Mouse (Mus musculus) heart, postnatal 4 days (tissue): Measurements from ENCODE around the gene Gm364. TPM values are rescaled to one million over a fixed set of nuclear protein-coding genes. Genes with fewer than 3 reads are reported as not detected.

Source experiments
- total RNA-seq, 2 experiments: library from RNA; stranded (reverse); gene quantifications; 2 replicates each; pipeline ENCODE4 v1.2.3; 2021

Gene Gm364
- total RNA-seq, 2 experiments from 2014 or later, result not detected

Other genes starting within 250 kb of the Gm364 start
- not detected for gene Cd40lg, start 197.0 kb upstream of the Gm364 start, total RNA-seq
- 10 to 100 TPM; 78.0 to 82.2 TPM for gene Arhgef6, start 70.4 kb upstream of the Gm364 start, total RNA-seq
- gene Rbmx, start 16.1 kb upstream of the Gm364 start, total RNA-seq, result 10 to 100 TPM; 73.6 to 77.3 TPM
- gene Gpr101, start 94.6 kb downstream of the Gm364 start, total RNA-seq, result not detected